Mouse (Mus musculus) adrenal gland, postnatal 25 days (tissue): Measurements from ENCODE around the gene Ppa2. TPM values are rescaled to one million over a fixed set of nuclear protein-coding genes. Genes with fewer than 3 reads are reported as not detected.

Source experiments
- DNase-seq: peaks from one replicate; pipeline ENCODE4 v3.0.0; 2021; ENCODE audit warnings: mixed read lengths
- total RNA-seq: library from RNA; stranded (reverse); gene quantifications from 2 replicates; pipeline ENCODE4 v1.2.3, GENCODE M21; 2021

The Ppa2 gene
- total RNA-seq, 1 experiment from 2014 or later: 48.7 TPM

DNA sequence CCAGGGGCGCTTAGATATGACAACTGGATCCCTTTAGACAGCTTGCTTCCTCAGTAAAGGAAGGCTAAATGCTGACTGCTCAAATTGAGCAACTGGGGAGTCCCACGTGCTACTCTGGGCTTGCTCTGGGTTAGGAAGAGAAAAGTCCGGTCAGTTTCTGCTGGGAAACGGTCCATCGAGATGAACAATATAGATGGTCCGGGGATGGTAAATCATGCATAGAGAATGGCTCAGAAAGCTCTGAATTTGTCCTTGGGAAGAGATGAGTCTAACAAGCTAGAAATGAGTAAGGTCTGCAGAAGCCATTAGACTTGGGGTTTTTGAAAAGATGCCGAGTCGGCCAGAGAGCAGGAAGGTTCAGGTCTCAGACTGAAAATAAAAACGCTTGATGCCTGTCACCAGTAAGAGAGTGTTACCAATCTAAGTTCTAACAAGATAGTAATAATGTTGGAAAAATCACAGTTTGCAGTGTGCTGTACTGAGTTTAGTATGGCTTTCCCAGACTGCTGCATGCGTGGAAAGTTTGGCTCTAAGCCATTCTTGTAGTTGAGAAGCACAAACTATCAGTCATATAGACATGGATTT, 80.0 kb downstream of the Ppa2 start:
- DNase-seq: no peak

GRCm38 (mm10) chr3:133394531-133394930, 84.6 kb downstream of the Ppa2 start:
- DNase-seq: no peak

- no peak for DNase-seq
Observed at GRCm38 (mm10) chr3:133403849-133404248, 93.9 kb downstream of the Ppa2 start.

DNA sequence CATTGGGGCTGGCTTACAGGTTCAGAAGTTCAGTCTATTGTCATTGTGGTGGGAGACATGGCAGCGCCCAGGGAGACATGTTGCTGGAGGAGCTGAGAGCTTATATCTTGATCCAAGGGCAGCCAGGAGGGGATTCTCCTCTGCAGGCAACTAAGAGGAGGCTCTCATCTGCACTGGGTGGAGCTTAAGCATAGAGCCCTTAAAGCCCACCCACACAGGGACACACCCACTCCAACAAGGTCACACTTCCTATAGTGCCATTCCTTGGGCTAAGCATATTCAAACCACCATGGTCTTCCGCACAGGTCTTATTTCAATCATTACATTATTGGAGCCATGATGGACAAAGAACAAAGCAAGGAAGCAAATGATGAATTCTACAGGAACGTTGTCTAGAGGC, 95.7 kb downstream of the Ppa2 start:
- DNase-seq: no peak

GRCm38 (mm10) chr3:133406248-133406647, 96.3 kb downstream of the Ppa2 start:
- DNase-seq: no peak

DNA sequence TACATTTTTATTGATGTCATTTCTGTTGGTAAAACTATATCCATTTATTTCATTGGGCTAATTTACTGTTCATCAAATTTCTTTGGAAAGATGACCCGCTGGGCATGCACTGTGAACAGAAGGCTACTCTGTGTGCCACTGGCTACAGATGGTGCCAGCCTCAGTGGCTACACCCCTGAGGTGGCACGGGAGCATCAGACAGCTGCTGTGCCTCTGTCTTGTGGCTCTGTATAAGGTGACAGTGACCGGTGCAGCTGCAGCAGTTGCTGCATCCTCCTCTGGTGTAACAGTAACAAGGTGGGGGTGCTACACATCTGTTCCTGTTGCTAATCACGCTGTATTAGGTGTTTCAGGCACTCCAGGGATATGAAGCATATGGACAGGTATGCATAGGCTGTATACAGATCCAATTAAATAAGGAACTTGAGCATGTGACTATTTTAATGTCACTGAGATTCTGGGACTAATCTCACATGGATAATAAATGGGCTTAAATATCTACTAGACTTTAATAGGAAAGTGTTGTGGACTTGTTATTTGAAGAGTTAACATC, 101.3 kb downstream of the Ppa2 start:
- DNase-seq: no peak

DNA sequence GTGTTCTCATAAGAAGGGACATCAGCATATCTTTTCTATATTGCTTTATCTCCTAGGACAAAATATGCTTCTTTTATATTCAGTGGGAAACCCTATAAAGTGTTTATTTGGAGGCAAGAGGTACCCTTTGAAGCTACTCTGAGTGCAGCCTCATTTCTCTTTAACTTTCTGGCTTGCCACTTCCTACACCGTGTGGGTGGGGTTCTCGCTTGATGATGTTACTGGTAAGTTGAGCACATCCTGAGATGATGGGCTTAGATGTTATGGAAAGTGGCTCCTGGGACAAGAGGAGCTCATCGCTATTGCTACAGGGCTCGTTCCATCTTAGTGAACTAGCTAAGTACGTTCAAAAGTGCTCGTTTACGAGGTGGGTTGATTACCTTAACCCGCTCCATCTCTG, 101.9 kb downstream of the Ppa2 start:
- no peak for DNase-seq

DNA sequence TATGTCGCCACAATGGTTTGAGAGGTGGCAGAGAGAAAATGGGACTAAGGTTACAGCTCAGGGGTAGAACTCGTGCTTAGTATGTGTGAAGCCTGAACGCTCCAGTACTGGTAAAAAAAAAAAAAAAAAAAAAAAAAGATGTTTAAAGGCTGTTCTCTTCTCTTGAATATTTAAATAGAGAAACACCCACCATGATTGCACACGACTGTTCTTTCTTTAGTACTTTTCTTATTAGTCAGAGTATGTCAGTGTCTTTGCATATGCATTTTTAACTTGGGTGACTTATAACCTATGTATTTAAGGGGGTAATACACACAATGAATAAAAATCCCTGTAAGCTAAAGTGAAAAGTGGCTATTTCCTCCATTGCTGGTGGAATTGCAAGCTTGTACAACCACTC, 104.8 kb downstream of the Ppa2 start:
- no peak for DNase-seq

DNA sequence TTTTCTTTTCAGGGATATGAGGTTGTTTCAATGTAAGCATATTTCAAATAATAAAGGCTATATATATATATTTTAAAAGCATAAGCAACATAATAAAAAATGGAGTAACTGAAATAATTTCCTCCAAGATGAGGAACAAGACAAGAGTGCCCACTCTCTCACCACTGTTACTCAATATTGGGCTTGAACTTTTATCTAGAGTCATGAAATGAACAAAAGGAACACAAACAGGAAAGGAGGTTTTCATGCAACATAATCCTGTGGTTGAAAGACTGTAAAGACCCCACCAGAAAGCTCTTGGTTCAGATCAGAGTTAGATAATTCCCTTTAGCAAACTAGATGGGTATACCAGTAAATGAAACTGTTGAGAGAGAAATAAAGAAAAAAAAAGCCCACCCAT, 113.2 kb downstream of the Ppa2 start:
- DNase-seq: no peak

Other genes starting within 250 kb of the Ppa2 start
- gene Ints12, start 218.3 kb upstream of the Ppa2 start, total RNA-seq: 11.1 and 15.5 TPM in 2 replicates
- gene Gstcd, start 218.1 kb upstream of the Ppa2 start, total RNA-seq: 16.3 and 16.9 TPM in 2 replicates
- not detected in 2 replicates for gene Arhgef38, start 75.2 kb upstream of the Ppa2 start, total RNA-seq
- 41.9 and 53.8 TPM in 2 replicates for gene Tet2, start 235.0 kb downstream of the Ppa2 start, total RNA-seq